Mouse (Mus musculus): Measurements from ENCODE around the gene Hoxb7. TPM values are rescaled to one million over a fixed set of nuclear protein-coding genes. Genes with fewer than 3 reads are reported as not detected.

The Hoxb7 gene
- polyA plus RNA-seq, 1 experiment from 2014 or later, result not detected

DNA sequence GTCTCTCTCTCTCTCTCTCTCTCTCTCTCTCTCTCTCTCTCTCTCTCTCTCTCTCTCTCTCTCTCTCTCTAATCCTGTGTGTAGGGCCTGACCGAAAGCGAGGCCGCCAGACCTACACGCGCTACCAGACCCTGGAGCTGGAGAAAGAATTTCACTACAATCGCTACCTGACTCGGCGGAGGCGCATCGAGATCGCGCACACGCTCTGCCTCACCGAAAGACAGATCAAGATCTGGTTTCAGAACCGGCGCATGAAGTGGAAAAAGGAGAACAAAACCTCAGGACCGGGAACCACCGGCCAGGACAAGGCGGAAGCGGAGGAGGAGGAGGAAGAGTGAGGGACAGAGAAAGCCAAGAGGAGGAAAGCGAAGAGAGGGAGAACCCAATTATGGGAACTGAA lies 2.9 kb downstream of the Hoxb7 start:
- no peak overlapping the region for H3K4me2 ChIP-seq (ENCODE audit: low read depth, low read length, severe bottlenecking)
- ATAC-seq (replicated peaks; ENCODE audit: low FRiP score), result no peak
- H3K36me3 ChIP-seq (ENCODE audit: control insufficient read depth, insufficient read depth, low read length), result no peaks in the 10 kb centered on the region
- H3K4me3 ChIP-seq (ENCODE audit: low read depth, low read length), result no peak overlapping the region
- no peaks in the 10 kb centered on the region for H3K9me3 ChIP-seq (ENCODE audit: control insufficient read depth, low read length)
- 1% methylated on average over 21 of the region's 21 CpGs for WGBS
- no peak overlapping the region for H3K9ac ChIP-seq (ENCODE audit: low read length)
- H3K27me3 ChIP-seq (ENCODE audit: control insufficient read depth, insufficient read depth, low read length), result peaks cover 96% of the 10 kb centered on the region
- H3K4me1 ChIP-seq (replicated peaks; ENCODE audit: control insufficient read depth, insufficient read depth, low read length), result no peaks in the 10 kb centered on the region; the same call in 1 of the 2 replicates
- no peak for DNase-seq (ENCODE audit: low spot score)
- H3K27ac ChIP-seq (ENCODE audit: low read depth, low read length), result no peak overlapping the region

DNA sequence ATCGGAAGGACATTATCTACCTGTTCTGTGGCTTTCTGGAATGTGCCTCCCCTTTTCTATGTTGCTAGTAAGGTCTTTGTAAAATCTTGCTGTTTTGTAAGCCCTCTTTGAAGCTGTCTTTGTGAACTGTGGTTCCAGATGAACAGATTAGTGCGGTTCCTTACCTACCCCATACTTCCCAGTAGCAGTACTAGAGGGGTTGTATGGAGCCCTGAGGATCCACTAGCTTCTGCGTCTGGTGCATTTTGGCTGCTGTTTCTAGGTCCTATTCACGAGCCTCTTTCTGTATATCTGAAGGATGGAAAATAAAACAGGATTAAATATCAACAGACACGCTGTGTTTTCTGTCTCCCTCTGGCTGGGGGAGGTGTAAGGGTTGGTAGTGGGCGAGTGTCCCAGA lies 3.4 kb downstream of the Hoxb7 start:
- Histone ChIP-seq H3K27ac (ENCODE audit: low read depth, low read length) (no peak overlapping the region), H3K4me3 (ENCODE audit: low read depth, low read length) (no peak overlapping the region), H3K27me3 (ENCODE audit: control insufficient read depth, insufficient read depth, low read length) (peaks cover 96% of the 10 kb centered on the region), H3K4me2 (ENCODE audit: low read depth, low read length, severe bottlenecking) (no peak overlapping the region), H3K9me3 (ENCODE audit: control insufficient read depth, low read length) (no peaks in the 10 kb centered on the region), H3K36me3 (ENCODE audit: control insufficient read depth, insufficient read depth, low read length) (no peaks in the 10 kb centered on the region), H3K9ac (ENCODE audit: low read length) (no peak overlapping the region), H3K4me1 (replicated peaks; ENCODE audit: control insufficient read depth, insufficient read depth, low read length) (no peaks in the 10 kb centered on the region; the same call in 1 of the 2 replicates)
- ATAC-seq (replicated peaks; ENCODE audit: low FRiP score) (no peak), DNase-seq (ENCODE audit: low spot score) (no peak)
- WGBS, result 7% methylated on average over 6 of the region's 6 CpGs

DNA sequence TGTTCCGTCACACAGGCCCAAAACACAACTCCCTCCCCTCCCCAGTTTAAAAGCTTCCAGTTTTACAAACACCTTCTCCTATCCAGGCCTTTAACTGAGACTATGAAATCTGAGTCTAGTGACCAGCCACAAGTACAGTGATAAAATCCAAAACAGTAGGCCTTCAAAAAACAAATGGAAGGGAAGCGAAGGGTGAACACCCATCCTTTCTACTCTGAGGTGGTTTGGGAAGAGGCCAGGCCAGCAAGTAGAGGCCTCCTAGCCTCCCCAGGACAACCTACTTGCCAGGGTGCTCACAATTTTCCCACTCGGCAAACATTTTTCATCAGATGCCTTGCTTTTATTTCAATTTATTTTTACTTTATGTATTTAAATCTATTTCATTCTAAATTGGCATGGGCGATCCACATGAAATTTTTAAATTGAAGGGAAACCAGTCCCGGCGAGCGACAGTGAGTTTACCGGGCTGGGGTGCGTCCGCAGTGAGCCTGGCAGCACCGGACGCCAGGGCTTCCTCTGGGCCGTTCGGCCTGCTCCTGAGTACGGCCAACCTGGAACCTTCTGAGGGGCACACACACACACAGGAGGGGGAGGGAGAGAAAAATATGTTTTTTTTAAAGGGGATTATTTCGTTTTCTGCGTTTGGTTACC lies 4.4 kb downstream of the Hoxb7 start:
- Histone ChIP-seq H3K9ac (ENCODE audit: low read length) (no peak overlapping the region), H3K4me2 (ENCODE audit: low read depth, low read length, severe bottlenecking) (no peak overlapping the region), H3K9me3 (ENCODE audit: control insufficient read depth, low read length) (no peaks in the 10 kb centered on the region), H3K4me3 (ENCODE audit: low read depth, low read length) (no peak overlapping the region), H3K36me3 (ENCODE audit: control insufficient read depth, insufficient read depth, low read length) (no peaks in the 10 kb centered on the region), H3K27me3 (ENCODE audit: control insufficient read depth, insufficient read depth, low read length) (peaks cover 97% of the 10 kb centered on the region), H3K4me1 (replicated peaks; ENCODE audit: control insufficient read depth, insufficient read depth, low read length) (no peaks in the 10 kb centered on the region; the same call in 1 of the 2 replicates), H3K27ac (ENCODE audit: low read depth, low read length) (no peak overlapping the region)
- DNase-seq (ENCODE audit: low spot score) (no peak), ATAC-seq (replicated peaks; ENCODE audit: low FRiP score) (no peak)
- WGBS, result 2% methylated on average over 17 of the region's 17 CpGs

DNA sequence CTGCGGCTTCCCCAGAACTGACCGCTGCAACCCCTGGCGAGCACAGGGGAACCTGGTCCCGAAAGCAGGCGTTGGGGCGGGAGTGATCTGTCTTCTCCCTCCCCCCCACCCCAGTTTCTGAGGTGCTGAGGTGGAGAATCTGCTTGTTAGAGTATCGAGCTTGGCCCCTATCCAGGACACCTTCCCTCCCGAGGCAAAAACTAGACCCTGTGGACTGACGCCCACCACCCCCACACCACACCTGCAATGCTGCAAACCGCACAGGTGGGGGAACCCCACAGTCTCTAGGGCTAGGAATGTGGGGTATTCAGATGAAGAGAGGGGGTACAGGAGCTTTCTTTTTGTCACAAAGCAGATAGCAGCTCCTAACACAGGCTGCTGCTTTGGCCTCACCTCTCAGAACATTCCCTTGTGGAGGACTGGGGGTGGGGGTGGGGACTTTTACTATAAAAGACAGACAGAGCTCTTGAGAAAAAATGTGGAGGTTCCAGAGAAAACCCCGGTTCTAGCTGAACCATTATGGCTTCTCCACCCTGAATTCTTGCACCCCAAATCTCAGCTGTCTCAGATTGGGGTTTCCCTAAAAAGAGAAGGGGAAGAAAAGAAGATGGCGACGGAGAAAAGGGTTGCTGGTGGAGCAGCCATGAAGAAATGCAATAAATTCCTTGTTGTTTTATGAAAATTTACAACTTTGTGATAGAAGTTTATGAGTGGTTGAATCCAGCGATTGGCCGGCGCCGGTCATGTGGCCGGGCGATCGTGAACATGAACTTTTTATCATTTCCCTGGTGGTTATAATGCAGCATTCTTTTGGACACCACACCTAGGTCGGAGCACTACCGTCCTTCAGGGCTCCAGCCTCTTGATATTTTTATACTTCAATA lies 5.5 kb downstream of the Hoxb7 start, which contains the start of gene Hoxb6:
TSS of gene Hoxb6 (plus strand) at position 796 of the 884 bp plus-strand sequence.
- WGBS, result 4% methylated on average over 22 of the region's 22 CpGs
- ATAC-seq (replicated peaks; ENCODE audit: low FRiP score), result no peak
- Histone ChIP-seq H3K4me1 (replicated peaks; ENCODE audit: control insufficient read depth, insufficient read depth, low read length) (no peaks in the 10 kb centered on the region), H3K9ac (ENCODE audit: low read length) (no peak within 1 kb of the TSS), H3K27ac (ENCODE audit: low read depth, low read length) (no peak within 1 kb of the TSS), H3K36me3 (ENCODE audit: control insufficient read depth, insufficient read depth, low read length) (no peaks in the 10 kb centered on the region), H3K4me2 (ENCODE audit: low read depth, low read length, severe bottlenecking) (no peak within 1 kb of the TSS), H3K27me3 (ENCODE audit: control insufficient read depth, insufficient read depth, low read length) (peaks cover 97% of the 10 kb centered on the region), H3K4me3 (ENCODE audit: low read depth, low read length) (no peak within 1 kb of the TSS), H3K9me3 (ENCODE audit: control insufficient read depth, low read length) (no peaks in the 10 kb centered on the region)
- DNase-seq (ENCODE audit: low spot score), result no peak

DNA sequence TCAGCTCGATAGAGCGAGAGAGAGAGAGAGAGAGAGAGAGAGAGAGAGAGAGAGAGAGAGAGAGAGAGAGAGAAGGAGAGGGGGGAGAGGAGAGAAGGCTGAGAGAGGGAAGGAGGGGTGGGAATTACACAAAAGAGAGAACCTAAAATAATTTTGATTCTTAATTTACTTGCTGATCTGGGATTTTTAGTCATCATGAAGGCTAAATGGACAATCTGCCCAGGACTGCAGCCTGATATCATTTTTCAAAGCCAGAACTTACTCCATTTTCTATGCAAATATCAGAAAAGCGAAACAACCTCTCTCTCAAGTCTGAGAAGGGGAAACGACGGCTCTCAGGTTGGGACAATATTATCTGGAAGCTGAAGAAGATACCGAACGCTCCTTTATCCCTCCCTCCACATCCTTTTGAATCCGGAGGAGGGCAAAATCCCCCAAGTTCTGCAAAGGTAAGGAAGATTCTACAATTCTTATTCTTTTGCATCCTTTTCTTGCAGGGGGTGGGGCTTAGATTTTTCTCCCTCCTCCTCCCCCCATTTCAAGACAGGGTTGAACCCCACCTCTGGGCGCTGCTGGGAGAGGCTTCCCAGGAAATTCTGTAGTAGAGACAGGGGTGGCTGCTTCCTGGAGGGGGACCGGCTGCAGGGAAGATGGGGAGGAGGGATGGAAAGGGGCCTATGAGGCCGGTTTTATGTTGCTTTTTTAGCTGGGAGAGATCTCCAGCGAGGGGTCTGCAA lies 6.3 kb downstream of the Hoxb7 start:
- Histone ChIP-seq H3K27ac (ENCODE audit: low read depth, low read length) (no peak overlapping the region), H3K9me3 (ENCODE audit: control insufficient read depth, low read length) (no peaks in the 10 kb centered on the region), H3K36me3 (ENCODE audit: control insufficient read depth, insufficient read depth, low read length) (no peaks in the 10 kb centered on the region), H3K27me3 (ENCODE audit: control insufficient read depth, insufficient read depth, low read length) (peaks cover 97% of the 10 kb centered on the region), H3K4me3 (ENCODE audit: low read depth, low read length) (no peak overlapping the region), H3K9ac (ENCODE audit: low read length) (no peak overlapping the region), H3K4me1 (replicated peaks; ENCODE audit: control insufficient read depth, insufficient read depth, low read length) (no peaks in the 10 kb centered on the region), H3K4me2 (ENCODE audit: low read depth, low read length, severe bottlenecking) (no peak overlapping the region)
- WGBS, result under 1% methylated on average over 12 of the region's 12 CpGs
- DNase-seq (ENCODE audit: low spot score) (no peak), ATAC-seq (replicated peaks; ENCODE audit: low FRiP score) (no peak)

DNA sequence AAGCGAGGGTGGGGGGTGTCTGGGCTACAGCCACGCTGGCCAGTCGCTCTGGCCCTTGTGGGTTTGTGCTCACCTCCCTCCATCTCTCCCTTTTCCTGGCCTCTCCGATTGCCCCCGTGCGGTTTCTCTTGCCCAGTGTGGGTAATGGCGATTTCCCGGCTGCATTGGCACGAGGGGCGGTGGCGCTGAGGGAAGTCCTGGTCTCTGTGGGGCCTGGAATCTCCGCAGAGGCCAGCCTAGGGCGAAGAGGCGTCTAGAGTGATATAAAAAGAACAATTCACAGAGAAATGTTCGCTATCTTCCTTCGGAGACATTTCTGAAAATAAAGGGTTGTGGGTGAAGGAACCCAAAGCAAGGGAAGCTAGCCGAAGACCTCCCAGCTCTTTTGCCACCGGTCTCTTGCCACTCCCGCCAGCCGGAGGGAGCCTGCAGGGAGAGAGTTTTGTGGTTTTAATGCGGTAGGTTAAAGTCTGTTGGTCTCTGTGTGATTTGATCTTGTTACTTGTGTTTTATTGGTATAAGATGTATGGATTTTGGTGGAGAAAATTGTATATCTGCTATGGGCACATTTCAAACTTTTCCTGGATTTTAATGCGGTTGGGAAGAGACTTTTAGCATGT lies 7.0 kb downstream of the Hoxb7 start:
- ATAC-seq (replicated peaks; ENCODE audit: low FRiP score), result no peak
- Histone ChIP-seq H3K9ac (ENCODE audit: low read length) (no peak overlapping the region), H3K9me3 (ENCODE audit: control insufficient read depth, low read length) (no peaks in the 10 kb centered on the region), H3K4me1 (replicated peaks; ENCODE audit: control insufficient read depth, insufficient read depth, low read length) (no peaks in the 10 kb centered on the region), H3K4me2 (ENCODE audit: low read depth, low read length, severe bottlenecking) (no peak overlapping the region), H3K27me3 (ENCODE audit: control insufficient read depth, insufficient read depth, low read length) (peaks cover 97% of the 10 kb centered on the region), H3K36me3 (ENCODE audit: control insufficient read depth, insufficient read depth, low read length) (no peaks in the 10 kb centered on the region), H3K4me3 (ENCODE audit: low read depth, low read length) (no peak overlapping the region), H3K27ac (ENCODE audit: low read depth, low read length) (no peak overlapping the region)
- DNase-seq (ENCODE audit: low spot score), result no peak
- under 1% methylated on average over 22 of the region's 22 CpGs for WGBS

DNA sequence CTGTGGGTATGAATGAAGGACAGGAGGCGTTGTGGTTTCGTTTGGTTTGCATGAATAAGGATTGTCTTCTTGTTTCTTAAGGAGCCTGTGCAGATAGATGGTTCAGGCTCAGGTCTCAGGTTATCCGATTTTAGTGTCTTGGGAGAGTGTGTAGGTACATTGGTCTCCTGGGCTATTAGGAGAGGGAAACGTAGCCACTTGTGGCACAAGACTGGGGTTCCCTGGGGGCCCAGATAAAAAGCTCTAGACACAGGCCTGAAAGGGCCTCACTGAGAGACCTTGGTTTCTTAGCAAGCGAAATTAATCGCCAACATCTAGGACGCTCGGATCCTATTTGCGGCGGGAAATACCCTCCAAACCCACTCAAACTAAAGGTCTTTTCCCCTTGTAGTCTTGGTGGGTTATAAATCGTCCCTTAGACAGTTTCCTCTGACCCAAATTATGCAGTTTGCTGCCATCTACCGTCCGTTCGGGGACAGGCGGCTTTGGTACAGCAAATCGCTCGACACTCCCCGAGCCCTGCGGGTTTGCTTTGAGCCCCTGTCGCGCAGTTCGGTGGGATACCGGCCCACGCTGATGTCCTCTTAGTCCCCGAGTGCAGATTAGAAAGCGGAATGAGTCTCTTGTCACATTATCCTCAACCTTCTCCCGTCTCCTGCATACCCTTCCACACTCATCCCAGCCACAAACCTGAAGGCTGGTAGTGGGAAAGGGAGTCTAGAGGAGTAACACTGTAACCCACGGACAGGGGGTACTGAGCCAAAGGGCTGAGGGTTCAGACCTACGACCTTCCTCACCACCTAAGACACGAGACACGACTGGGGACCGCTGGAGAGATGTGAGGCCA lies 8.0 kb downstream of the Hoxb7 start:
- Histone ChIP-seq H3K9ac (ENCODE audit: low read length) (no peak overlapping the region), H3K4me2 (ENCODE audit: low read depth, low read length, severe bottlenecking) (no peak overlapping the region), H3K4me1 (replicated peaks; ENCODE audit: control insufficient read depth, insufficient read depth, low read length) (no peaks in the 10 kb centered on the region), H3K9me3 (ENCODE audit: control insufficient read depth, low read length) (no peaks in the 10 kb centered on the region), H3K27ac (ENCODE audit: low read depth, low read length) (no peak overlapping the region), H3K27me3 (ENCODE audit: control insufficient read depth, insufficient read depth, low read length) (peaks cover 97% of the 10 kb centered on the region), H3K4me3 (ENCODE audit: low read depth, low read length) (no peak overlapping the region), H3K36me3 (ENCODE audit: control insufficient read depth, insufficient read depth, low read length) (no peaks in the 10 kb centered on the region)
- under 1% methylated on average over 32 of the region's 32 CpGs for WGBS
- ATAC-seq (replicated peaks; ENCODE audit: low FRiP score) (no peak), DNase-seq (ENCODE audit: low spot score) (peak; percentile 89)

Measured in forebrain, embryonic 11.5 days (tissue).